Mouse (Mus musculus) brown adipose tissue, adult 24 weeks (tissue): Measurements from ENCODE around the gene Arhgef1. TPM values are rescaled to one million over a fixed set of nuclear protein-coding genes. Genes with fewer than 3 reads are reported as not detected.
"Not testable (repeated sequence)": the region's sequence is repeated elsewhere in the genome, so short reads cannot be mapped to it uniquely, and the experiment has no call there.

Experiments used
- H3K27ac ChIP-seq: fragments of 200-500 bp; replicated peaks from 2 replicates; pipeline ENCODE4 v1.5.1; 2012; ENCODE audit warnings: low read depth, mild to moderate bottlenecking, low read length
- H3K4me1 ChIP-seq: fragments of 200-500 bp; 2 replicates; pipeline ENCODE4 v1.6.1; 2012; ENCODE audit warnings: low read length, mixed read lengths; ENCODE audit not compliant: control insufficient read depth, insufficient read depth, insufficient read length
- H3K4me3 ChIP-seq: fragments of 200-500 bp; 2 replicates; pipeline ENCODE4 v1.5.1; 2012; ENCODE audit warnings: low read depth, mild to moderate bottlenecking, low read length, moderate library complexity; ENCODE audit not compliant: insufficient read depth
- polyA plus RNA-seq: library from polyadenylated mRNA; stranded (reverse); fragments of >200 nt; gene quantifications from 2 replicates; pipeline ENCODE4 v1.2.4, GENCODE M21; 2012; ENCODE audit not compliant: missing spikeins, insufficient read depth, insufficient read length

The Arhgef1 gene
- polyA plus RNA-seq, 1 experiment, result 28.4 TPM

DNA sequence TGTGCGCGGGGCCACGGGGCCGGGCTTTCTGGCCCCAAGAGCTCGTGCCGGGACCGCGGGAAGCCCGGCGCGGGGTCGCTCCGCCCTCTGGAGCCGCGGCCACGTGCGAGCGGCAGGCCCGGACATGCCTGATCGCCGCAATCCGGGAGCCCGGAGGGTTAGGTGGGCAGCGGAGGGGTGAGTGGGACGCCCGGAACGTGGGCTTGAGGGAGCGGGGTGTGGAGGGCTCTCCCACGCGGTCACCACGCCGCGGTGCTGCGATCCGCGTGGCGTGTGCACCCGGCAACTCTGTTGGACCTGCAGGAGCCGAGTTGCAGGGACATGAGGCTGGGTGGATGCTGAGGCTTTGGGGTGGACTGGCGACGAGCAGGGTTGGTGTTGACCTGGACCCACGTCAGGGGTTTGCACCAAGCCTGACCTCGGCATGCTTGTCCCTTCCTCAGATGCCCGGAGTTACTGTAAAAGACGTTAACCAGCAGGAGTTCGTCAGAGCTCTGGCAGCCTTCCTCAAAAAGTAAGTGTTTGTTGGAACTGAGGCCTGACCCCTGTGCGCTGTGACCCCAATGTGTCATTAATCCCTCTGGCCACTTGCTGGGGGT lies 17.9 kb upstream of the Arhgef1 start:
- H3K4me3 ChIP-seq, result peak overlapping the region; percentile 70
- H3K27ac ChIP-seq, result peak overlapping the region; percentile 63
- H3K4me1 ChIP-seq, result no peaks in the 10 kb centered on the region

DNA sequence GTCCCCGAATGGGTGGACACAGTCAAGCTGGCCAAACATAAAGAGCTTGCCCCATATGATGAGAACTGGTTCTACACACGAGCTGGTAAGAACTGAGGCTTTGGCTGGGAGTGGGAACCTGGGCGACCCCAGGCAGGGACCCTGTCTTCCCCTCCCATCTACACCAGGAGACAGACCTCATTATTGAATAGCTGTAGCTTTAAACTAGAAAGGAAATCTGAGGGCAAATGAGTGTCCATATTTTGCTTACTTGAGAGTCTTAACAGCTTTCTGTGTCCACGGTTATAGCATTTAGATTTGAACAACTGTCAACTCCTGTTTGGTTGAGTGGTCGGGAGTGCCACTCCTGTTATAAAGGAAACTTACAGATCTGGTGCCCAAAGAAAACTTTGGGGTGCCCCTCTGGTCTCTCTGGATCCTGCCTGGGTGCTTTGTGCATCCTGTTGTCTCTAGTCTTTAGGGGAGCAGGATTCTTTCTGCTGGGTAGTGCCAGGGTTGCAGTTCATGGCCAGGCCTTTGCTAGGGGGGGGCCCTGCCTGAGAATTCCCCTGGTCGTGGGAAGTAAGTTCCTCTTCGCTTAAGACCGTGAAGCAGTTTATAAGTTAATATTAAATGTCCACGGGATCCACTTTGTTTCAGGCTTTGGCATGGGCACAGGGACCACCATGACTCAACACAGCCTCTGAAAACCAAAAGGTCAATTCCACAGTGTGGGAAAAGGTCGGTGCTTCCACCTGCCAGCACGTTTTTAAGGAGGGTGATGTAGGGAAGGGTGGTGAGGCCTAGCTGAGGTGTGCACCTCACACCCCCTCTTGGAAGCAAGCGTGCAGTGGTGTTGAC lies 17.0 kb upstream of the Arhgef1 start:
- no peaks in the 10 kb centered on the region for H3K4me1 ChIP-seq
- peak overlapping the region; percentile 63 for H3K27ac ChIP-seq
- peak overlapping the region; percentile 70 for H3K4me3 ChIP-seq

DNA sequence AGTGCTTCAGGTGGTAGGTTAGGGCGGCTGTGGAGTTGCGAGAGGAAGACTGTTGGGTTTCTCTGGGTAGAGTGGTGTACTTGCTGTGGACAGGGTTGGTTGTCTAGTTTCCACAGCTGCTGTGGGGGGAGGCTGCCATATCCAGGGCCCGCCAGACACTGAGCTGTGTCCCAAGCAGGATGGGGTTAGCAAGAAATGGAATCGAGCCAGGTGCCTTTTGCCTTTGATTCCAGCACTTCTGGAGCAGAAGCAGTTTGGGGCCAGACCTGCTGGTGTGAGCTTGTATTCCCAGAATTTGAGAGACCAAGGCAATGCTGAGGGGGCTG lies 16.4 kb upstream of the Arhgef1 start:
- no peaks in the 10 kb centered on the region for H3K4me1 ChIP-seq
- peak overlapping the region; percentile 70 for H3K4me3 ChIP-seq
- H3K27ac ChIP-seq, result peak overlapping the region; percentile 63

DNA sequence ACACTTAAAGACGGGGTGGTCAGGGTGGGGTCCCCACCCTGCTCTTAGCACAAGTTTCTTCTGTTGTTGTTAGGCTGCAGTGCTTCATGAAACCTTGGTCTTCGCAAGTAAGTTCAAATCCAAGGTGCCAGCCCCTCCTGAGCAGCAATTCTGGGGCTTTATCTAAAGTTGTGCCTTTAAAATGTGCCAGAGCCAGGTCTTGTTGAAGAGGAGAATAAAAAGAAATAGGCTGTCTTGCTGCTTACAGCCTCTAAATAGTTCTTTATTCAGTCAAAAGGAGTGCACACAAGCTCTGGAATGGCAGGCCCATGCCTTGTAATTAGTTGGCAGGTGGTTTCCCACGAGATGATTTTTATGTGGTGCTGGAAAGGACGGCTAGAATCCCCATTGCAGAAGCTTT lies 15.6 kb upstream of the Arhgef1 start:
- no peak overlapping the region for H3K27ac ChIP-seq
- no peak overlapping the region for H3K4me3 ChIP-seq
- no peaks in the 10 kb centered on the region for H3K4me1 ChIP-seq

DNA sequence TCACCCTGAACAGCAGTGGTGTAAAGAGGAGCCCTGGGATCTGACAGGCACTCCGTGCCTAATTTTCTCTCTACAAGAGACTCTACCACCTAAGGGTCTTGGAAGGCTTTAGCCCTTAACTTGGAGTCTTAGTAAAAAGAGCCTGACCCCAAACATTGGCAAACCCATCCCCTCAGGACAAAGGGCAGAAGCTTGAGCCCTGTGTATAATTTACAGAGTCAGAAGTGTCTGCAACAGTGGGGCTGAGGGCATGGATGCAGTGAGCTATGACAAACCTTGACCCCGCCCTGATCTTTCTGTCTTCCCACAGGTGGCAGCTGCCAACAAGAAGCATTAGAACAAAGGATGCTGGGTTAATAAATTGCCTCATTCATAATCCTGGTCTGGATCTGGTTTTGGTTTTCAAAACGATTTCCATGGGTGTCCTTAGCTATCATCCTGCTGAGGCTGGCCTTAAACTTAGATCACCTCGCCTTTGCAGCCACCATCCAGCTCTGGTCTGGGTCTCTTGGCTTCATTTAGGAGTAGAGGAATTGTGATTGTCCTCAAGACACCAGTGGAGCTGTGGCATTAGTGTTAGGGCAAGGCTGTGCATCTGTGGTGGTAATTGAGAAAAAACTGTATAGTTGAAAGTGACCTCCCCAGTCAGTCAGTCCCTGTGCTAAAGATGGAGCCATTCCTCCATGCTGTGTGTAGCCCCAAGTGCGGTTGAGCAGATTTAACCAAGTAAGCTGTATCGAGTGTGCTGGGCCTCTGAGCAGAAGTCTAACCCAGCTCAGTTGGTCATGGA lies 13.1 kb upstream of the Arhgef1 start:
- no peak overlapping the region for H3K4me3 ChIP-seq
- no peak overlapping the region for H3K27ac ChIP-seq
- no peaks in the 10 kb centered on the region for H3K4me1 ChIP-seq

DNA sequence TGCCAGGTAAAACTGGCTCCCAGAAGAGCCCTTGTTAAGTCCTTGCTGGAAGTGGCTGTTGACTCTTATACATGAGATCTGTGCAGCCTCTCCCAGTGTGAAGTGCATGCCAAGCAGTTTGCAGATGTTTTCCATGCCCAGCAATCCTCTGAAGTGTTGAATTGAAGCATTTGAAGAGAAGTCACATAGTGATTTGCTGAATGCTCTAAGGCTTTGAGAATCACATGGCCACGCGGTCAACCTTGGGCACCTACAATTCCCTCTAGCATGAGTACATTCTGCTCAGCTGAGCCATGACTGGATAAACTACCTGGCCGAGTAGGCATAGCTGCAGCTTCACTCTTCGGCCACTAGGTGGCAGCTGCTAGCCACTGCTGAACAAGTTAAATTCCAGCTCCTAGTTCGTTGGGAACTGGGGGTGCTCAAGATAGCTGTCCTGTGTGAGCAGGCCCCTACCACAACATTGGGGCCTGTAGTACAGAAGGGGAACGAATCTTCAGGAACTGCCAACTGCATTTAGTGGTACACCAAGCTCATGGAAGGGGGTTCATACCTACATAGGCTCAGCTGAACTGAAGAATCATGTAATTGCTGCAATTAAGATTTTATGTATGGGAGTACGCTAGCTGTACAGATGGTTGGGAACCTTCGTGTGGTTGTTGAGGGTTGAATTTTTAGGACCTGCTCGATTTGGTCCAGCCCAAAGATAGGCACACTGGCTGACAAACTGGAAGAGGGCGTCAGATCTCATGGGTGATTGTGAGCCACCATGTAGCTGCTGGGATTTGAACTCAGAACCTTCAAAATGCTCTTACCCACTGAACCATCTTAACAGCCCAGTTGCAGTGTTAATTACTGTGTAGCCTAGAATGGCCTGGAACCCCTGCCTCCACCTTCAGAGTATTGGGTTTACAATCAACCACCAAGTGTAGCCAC lies 12.2 kb upstream of the Arhgef1 start:
- no peak overlapping the region for H3K27ac ChIP-seq
- no peaks in the 10 kb centered on the region for H3K4me1 ChIP-seq
- no peak overlapping the region for H3K4me3 ChIP-seq

DNA sequence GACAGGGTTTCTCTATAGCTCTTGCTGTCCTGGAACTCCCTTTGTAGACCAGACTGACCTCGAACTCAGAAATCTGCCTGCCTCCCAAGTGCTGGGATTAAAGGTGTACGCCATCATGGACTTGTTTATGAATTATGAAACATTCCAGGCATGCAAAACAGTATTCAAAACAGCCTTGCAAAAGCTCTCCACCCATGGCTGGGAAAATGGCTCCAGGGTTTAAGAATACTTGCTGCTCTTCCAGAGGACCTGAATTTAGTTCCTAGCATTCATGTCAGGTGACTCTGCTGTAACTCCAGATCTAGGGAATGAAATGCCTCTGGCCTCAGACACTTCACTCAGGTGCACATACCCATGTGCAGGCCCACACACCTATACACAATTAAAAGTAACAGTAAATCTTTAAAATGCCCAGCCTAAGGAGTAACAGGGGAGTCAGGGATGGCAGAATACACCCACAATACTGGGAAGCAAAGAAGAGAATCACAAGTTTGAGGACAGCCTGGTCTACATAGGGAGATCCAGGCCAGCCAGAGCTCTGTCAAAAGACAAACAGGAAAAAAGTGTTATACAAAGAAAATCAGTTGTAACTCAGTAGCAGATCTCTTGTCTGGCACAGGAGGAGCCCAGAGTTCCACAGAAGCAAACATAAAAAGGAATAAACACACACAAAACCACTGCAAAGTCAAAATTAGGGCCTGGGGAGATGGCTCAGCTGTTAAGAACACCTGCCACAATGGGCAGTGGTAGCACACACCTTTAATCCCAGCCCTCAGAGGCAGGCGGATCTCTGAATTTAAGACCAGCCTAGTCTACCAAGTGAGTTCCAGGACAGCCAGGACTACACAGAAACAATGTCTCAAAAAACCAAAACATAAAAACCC lies 11.2 kb upstream of the Arhgef1 start:
- H3K4me1 ChIP-seq, result no peaks in the 10 kb centered on the region
- no peak overlapping the region for H3K4me3 ChIP-seq
- no peak overlapping the region for H3K27ac ChIP-seq

DNA sequence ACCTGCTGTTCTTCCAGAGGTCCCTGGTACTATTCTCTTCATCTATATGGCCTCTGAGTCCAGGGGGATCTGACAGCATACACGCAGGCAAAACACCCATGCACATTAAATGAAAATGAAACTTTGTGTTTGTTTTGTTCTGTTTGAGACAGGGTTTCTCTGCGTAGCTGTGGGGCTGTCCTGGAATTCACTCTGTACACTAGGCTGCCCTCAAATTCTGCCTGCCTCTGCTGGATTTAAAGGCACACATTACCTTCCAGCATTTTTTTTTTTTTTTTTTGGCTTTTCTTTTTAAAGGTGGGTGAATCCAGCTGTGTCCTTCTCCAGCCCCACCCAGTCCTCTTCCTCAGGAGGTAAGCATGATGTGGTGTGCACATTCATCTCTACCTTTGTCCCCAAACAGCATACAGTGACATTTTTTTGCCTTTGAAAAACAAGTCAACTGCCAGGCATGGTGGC lies 10.6 kb upstream of the Arhgef1 start:
- Histone ChIP-seq H3K4me1 (no peaks in the 10 kb centered on the region), H3K27ac (no peak overlapping the region), H3K4me3 (no peak overlapping the region)

DNA sequence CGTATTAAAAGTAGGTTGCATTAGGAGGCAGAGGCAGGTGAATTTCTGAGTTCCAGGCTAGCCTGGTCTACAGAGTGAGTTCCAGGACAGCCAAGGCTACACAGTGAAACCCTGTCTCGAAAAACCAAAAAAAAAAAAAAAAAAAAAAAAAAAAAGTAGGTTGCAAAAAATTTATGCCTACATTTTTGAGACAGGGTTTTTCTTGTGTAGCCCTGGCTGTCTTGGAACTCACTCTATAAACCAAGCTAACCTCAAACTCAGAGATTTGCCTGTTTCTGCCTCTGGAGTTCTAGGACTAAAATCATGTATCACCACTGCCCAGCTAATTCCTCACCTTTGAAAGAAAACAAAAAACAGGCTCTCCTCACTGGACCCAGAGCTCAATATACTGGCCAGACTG lies 7.0 kb upstream of the Arhgef1 start:
- H3K4me1 ChIP-seq, H3K4me3 ChIP-seq, H3K27ac ChIP-seq: not testable (repeated sequence)

DNA sequence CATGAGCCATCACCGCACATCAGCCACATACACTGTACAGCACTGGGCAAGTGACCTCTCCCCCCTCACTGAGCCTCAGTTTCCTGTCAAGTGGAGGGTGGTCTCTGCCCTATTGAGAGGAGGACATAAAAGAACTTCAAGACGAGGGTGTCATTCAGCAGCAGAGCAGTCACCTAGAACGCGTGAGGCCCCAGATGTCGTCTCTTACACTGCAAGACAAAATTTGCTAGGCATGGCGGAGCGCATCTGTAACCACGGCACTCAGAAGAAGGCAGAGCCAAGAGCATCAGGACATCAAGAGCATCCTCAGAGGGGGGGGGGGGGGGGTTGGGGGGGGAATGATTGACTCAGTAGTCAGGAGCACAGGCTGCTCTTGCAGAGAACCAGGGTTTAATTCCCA lies 6.4 kb upstream of the Arhgef1 start:
- H3K4me3 ChIP-seq, result no peak overlapping the region

DNA sequence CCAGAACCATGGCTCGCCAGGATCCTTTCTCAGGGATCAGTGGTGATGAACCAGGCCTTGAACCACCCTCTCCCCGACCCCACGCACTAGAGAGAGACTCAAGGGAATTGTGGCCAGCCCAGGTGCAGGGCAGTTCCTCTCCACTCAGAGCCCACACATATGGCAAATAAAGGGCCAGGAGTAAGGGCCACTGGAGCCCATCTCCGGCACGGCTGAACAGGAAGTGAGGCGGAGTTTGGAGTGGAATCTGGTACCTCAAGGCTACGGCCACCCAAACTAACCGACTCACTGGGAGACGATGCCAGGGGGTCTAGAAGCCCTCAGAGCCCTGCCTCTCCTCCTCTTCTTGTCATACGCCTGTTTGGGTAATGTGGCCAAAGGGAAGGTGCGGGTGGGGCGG lies 5.5 kb upstream of the Arhgef1 start, which contains the start of gene Cd79a:
Gene Cd79a (plus strand): TSS at position 158 of the 400 bp plus-strand sequence.
- no peak within 1 kb of the TSS for H3K4me3 ChIP-seq
- no peaks in the 10 kb centered on the region for H3K4me1 ChIP-seq
- no peak within 1 kb of the TSS for H3K27ac ChIP-seq

More for the DNA sequence above, 6.4 kb upstream of the Arhgef1 start:
- no peak overlapping the region for H3K27ac ChIP-seq
- no peaks in the 10 kb centered on the region for H3K4me1 ChIP-seq

DNA sequence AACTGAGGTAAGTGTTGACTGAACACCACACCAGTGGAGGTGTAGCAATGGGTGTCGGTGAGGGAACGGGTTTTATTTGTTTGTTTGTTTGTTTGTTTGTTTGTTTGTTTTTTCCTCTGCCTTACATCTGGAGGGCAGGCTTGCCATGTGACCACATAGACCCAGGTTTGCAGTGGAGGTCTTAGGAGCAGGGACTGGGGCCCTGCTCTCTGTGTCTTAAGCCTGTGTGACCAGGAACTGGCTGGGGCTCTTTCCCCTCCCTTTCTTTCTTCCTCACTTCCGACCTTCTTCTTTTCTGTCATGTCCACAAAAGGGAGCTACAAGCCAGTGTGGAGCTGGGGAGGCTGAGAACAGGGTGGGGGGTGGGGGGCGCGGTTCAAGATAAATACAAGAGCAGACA lies 4.8 kb upstream of the Arhgef1 start:
- Histone ChIP-seq H3K4me3 (no peak overlapping the region), H3K27ac (no peak overlapping the region)

DNA sequence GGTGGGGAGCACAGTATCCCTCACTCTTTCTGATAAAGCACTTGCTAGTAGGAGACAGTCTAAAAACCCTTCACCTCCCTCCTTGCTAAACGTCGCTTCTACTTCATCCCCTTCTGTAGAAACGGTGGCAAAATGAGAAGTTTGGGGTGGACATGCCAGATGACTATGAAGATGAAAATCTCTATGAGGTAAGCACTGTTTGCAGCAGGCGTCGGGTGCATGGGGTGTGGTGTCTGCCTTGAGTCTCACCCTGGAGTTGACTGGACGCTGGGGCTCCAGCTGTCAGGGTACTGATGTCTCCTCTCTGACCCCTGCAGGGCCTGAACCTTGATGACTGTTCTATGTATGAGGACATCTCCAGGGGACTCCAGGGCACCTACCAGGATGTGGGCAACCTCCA lies 1.6 kb upstream of the Arhgef1 start:
- Histone ChIP-seq H3K4me3 (no peak overlapping the region), H3K27ac (no peak overlapping the region), H3K4me1 (no peaks in the 10 kb centered on the region)

More for the DNA sequence above, 4.8 kb upstream of the Arhgef1 start:
- H3K4me1 ChIP-seq, result no peaks in the 10 kb centered on the region

DNA sequence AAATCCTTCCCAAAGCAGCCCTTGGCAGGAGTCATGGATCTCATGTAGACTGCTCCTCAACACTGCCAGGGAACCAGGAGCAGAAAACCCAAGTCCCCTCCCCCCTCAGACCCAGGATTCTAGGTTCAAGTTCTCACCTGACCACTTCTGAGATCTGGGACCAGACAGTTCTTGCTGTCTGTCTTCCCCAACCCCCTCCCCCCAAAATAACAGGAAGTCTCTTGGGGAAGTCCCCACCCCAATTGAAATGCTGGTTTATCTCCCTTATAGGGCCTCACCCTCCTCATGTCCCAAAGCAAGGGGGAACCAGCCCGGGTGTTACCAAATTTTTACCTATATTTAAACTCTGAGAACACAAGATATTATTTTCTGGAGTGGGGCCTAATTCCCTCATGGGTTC lies 870 bp upstream of the Arhgef1 start:
- peak overlapping the region; percentile 68 for H3K4me3 ChIP-seq
- no peaks in the 10 kb centered on the region for H3K4me1 ChIP-seq
- peak overlapping the region; percentile 96; the same call in 1 of the 2 replicates for H3K27ac ChIP-seq
